Mouse (Mus musculus): Measurements from ENCODE around the gene Cnbp. TPM values are rescaled to one million over a fixed set of nuclear protein-coding genes. Genes with fewer than 3 reads are reported as not detected.
A peak's percentile ranks its signal among the peaks of the same experiment; 100 is the strongest.

Cnbp gene
- polyA plus RNA-seq, 1 experiment from 2014 or later = 1,063 TPM

DNA sequence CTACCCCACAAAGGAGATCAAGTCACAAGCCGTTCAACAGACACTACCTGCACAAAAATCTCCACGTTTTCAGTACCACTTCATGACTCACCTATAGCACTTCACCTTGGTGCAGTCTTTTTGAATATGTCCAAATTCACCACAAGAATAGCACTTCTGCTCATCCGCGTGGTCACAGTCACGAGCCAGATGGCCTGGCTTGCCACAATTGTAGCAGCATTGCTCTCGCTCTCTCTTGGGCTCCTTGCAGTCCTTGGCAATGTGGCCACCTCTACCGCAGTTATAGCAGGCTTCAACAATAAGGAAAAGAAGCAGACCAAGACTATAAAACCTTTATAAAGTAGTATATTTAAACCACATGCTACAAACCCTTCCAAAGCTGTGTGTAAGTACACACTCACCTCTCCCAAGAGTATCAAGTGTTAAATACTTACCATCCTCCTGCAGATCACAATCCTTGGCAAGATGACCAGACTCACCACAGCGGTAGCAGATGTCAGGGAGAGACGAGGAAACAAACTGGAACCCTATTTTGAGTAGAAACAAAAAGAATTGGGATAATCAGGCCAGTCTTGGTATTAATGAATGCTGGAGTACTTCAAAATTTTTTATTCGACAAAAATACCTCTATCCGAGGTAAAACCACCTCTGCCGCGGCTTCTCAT, 5.7 kb downstream of the Cnbp start:
- H3K9me3 ChIP-seq (ENCODE audit: control insufficient read depth, low read length) = 0 out of 2 replicates have a peak, but pooled peaks cover 3% of the 10 kb centered on the region
- peaks cover 21% of the 10 kb centered on the region for H3K4me1 ChIP-seq (ENCODE audit: control insufficient read depth, insufficient read depth, low read length)
- H3K4me2 ChIP-seq (ENCODE audit: low read depth, low read length) = no peak overlapping the region
- WGBS = 88% methylated on average over 13 of the region's 13 CpGs
- H3K36me3 ChIP-seq (ENCODE audit: control insufficient read depth, insufficient read depth, low read length) = peaks cover 60% of the 10 kb centered on the region
- no peak for ATAC-seq (ENCODE audit: low read depth)
- no peaks in the 10 kb centered on the region for H3K27me3 ChIP-seq (replicated peaks; ENCODE audit: control insufficient read depth, insufficient read depth, low read length)
- H3K4me3 ChIP-seq (ENCODE audit: low read depth, low read length) = no peak overlapping the region
- no peak overlapping the region for H3K9ac ChIP-seq (ENCODE audit: low read depth, low read length)
- no peak overlapping the region for H3K27ac ChIP-seq (replicated peaks; ENCODE audit: low read depth, low read length)
- no peak for DNase-seq (ENCODE audit: low spot score)

DNA sequence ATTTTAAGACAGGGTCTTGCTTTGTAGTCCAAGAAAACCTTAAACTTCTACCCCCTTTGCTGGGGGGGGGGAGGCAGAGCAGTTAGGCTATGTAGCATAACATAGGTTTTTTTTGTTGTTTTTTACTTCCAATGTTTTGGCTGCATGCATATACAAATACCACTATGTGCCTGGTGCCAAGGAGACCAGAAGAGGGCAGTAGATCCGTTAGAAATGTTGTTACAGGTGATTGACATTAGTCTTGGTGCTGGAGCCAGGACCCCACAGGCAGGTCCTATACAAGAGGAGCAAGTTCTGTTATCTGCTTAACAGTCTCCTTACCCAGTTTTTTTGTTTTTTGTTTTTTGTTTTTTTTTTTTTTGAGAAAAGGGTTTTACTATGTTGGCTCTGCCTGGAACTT, 8.7 kb downstream of the Cnbp start:
- 12% methylated on average over 1 of the region's 1 CpGs for WGBS
- DNase-seq (ENCODE audit: low spot score) = peak; percentile 33

DNA sequence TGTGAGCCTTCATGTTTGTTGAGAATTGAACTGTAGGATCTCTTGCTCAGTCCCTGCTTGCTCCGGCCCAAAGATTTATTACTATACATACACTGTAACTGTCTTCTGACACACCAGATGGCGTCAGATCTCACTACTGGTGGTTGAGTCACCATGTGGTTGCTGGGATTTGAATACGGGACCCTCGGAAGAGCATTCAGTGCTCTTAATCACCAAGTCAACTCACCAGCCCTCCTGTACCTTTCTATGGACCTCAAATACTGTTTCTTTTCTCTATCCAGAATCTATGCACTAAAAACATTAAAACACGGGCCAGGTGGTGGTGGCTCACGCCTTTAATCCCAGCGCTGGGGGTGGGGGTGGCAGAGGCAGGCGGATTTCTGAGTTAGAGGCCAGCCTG, 9.3 kb downstream of the Cnbp start:
- Histone ChIP-seq H3K36me3 (ENCODE audit: control insufficient read depth, insufficient read depth, low read length) (peaks cover 45% of the 10 kb centered on the region), H3K4me2 (ENCODE audit: low read depth, low read length) (no peak overlapping the region), H3K27ac (replicated peaks; ENCODE audit: low read depth, low read length) (no peak overlapping the region), H3K4me1 (ENCODE audit: control insufficient read depth, insufficient read depth, low read length) (peaks cover 3% of the 10 kb centered on the region; the same call in 1 of the 2 replicates), H3K27me3 (replicated peaks; ENCODE audit: control insufficient read depth, insufficient read depth, low read length) (no peaks in the 10 kb centered on the region), H3K9ac (ENCODE audit: low read depth, low read length) (no peak overlapping the region), H3K4me3 (ENCODE audit: low read depth, low read length) (no peak overlapping the region), H3K9me3 (ENCODE audit: control insufficient read depth, low read length) (0 out of 2 replicates have a peak, but pooled peaks cover 3% of the 10 kb centered on the region)
- DNase-seq (ENCODE audit: low spot score) (no peak), ATAC-seq (ENCODE audit: low read depth) (no peak)
- WGBS = 76% methylated on average over 8 of the region's 8 CpGs

More for the DNA sequence above, 8.7 kb downstream of the Cnbp start:
- ATAC-seq (ENCODE audit: low read depth) = no peak
- H3K4me3 ChIP-seq (ENCODE audit: low read depth, low read length) = no peak overlapping the region
- H3K9ac ChIP-seq (ENCODE audit: low read depth, low read length) = no peak overlapping the region
- H3K4me1 ChIP-seq (ENCODE audit: control insufficient read depth, insufficient read depth, low read length) = peaks cover 9% of the 10 kb centered on the region
- peaks cover 45% of the 10 kb centered on the region for H3K36me3 ChIP-seq (ENCODE audit: control insufficient read depth, insufficient read depth, low read length)
- no peak overlapping the region for H3K4me2 ChIP-seq (ENCODE audit: low read depth, low read length)
- H3K9me3 ChIP-seq (ENCODE audit: control insufficient read depth, low read length) = 0 out of 2 replicates have a peak, but pooled peaks cover 3% of the 10 kb centered on the region
- no peaks in the 10 kb centered on the region for H3K27me3 ChIP-seq (replicated peaks; ENCODE audit: control insufficient read depth, insufficient read depth, low read length)
- H3K27ac ChIP-seq (replicated peaks; ENCODE audit: low read depth, low read length) = no peak overlapping the region

DNA sequence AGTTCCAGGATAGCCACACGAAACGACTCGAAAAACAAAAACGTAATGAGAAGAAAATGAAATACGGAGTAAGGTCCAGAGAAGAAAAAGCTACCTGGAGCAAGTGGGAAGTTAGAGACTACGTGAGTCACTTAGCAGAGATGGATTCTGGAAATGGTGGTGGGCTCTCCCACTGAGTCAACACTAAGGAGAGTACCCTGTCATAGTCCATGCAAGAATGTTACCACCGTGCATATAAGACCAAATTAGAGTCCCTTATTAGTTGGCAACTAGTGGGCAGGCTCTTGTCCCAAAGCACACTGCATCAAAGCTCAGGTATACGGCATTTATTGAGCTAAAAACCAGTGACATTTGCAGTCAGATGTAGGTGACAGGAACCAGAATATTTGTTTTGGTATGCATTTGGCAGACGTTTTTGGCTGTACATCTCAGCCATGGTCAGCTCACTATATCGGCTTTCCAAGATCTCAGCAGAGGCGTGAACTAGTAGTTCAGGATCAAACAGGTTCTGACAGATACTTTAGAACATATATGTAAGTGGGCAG, 11.0 kb downstream of the Cnbp start:
- no peak for DNase-seq (ENCODE audit: low spot score)
- no peaks in the 10 kb centered on the region for H3K27me3 ChIP-seq (replicated peaks; ENCODE audit: control insufficient read depth, insufficient read depth, low read length)
- no peak for ATAC-seq (ENCODE audit: low read depth)
- H3K27ac ChIP-seq (replicated peaks; ENCODE audit: low read depth, low read length) = peak overlapping the region; percentile 97; the same call in 1 of the 2 replicates
- H3K4me2 ChIP-seq (ENCODE audit: low read depth, low read length) = no peak overlapping the region
- 61% methylated on average over 11 of the region's 11 CpGs for WGBS
- no peak overlapping the region for H3K4me3 ChIP-seq (ENCODE audit: low read depth, low read length)
- H3K4me1 ChIP-seq (ENCODE audit: control insufficient read depth, insufficient read depth, low read length) = peaks cover 3% of the 10 kb centered on the region; the same call in 1 of the 2 replicates
- peaks cover 35% of the 10 kb centered on the region for H3K36me3 ChIP-seq (ENCODE audit: control insufficient read depth, insufficient read depth, low read length)
- H3K9ac ChIP-seq (ENCODE audit: low read depth, low read length) = no peak overlapping the region
- H3K9me3 ChIP-seq (ENCODE audit: control insufficient read depth, low read length) = 0 out of 2 replicates have a peak, but pooled peaks cover 3% of the 10 kb centered on the region

DNA sequence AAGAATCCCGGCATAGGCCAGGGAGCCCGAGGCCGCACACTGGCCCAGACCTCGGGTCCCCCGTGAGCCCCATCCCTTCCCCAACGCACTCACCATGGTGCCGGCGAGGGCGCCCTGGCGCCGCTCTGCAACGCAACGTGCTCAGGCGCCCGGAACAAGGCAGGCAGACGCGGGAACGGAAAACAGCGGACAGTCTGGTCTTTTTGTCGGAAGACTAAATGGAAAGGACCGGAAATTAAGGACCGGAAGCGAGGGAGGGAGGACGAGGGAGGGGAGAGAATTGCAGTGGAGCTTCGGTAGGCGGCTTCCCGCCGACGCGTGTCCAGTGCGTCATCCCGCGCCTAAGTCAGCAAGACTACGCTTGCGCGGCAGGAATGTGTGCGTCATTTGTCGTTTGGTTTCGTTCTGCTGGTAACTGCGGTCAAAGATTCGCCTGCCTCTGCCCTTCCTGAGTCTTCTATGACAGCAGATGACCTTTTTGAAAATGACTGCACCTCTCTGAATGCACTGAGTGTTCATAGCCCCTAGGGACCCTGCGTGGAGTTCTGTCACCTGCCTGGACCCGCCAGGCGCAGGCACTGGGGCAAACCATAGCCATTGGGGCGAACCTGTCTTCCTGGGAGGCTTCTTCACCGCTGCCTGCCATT, 12.2 kb downstream of the Cnbp start, which contains the start of gene Isy1:
Gene Isy1, minus strand, starts transcription at position 248 of the 647 bp plus-strand sequence.
- no peaks in the 10 kb centered on the region for H3K27me3 ChIP-seq (replicated peaks; ENCODE audit: control insufficient read depth, insufficient read depth, low read length)
- H3K27ac ChIP-seq (replicated peaks; ENCODE audit: low read depth, low read length) = peak within 1 kb of the TSS; percentile 97
- peaks cover 33% of the 10 kb centered on the region for H3K36me3 ChIP-seq (ENCODE audit: control insufficient read depth, insufficient read depth, low read length)
- H3K4me1 ChIP-seq (ENCODE audit: control insufficient read depth, insufficient read depth, low read length) = peaks cover 3% of the 10 kb centered on the region; the same call in 1 of the 2 replicates
- H3K9me3 ChIP-seq (ENCODE audit: control insufficient read depth, low read length) = 0 out of 2 replicates have a peak, but pooled peaks cover 3% of the 10 kb centered on the region
- ATAC-seq (ENCODE audit: low read depth) (peak; percentile 98), DNase-seq (ENCODE audit: low spot score) (peak; percentile 99)
- peak within 1 kb of the TSS; percentile 76 for H3K4me3 ChIP-seq (ENCODE audit: low read depth, low read length)
- peak within 1 kb of the TSS; percentile 90 for H3K4me2 ChIP-seq (ENCODE audit: low read depth, low read length)
- WGBS = under 1% methylated on average over 45 of the region's 46 CpGs
- H3K9ac ChIP-seq (ENCODE audit: low read depth, low read length) = peak within 1 kb of the TSS; percentile 89

DNA sequence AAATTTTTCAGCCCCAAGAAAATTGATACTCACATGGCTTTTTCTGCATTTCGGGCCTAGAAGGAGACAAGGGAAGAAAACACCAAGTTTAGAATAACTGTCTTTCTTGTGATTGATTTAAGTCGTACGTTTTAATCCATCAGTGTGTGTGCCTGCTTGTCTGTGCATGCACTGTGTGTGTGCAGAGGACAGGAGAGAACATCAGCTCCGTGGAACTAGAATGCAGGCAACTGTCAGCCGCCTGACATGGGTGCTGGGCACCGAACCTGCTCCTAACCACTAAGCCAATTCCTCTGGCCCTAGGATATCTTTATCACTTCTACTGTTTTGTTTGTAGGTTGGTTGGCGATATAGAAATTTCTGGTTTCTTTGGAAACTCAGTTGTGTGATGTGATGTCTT, 15.2 kb downstream of the Cnbp start, which contains the start of gene Gm45140:
Gene Gm45140, minus strand, starts transcription at position 101 of the 400 bp plus-strand sequence.
- Histone ChIP-seq H3K27ac (replicated peaks; ENCODE audit: low read depth, low read length) (no peak within 1 kb of the TSS), H3K36me3 (ENCODE audit: control insufficient read depth, insufficient read depth, low read length) (peaks cover 36% of the 10 kb centered on the region), H3K27me3 (replicated peaks; ENCODE audit: control insufficient read depth, insufficient read depth, low read length) (no peaks in the 10 kb centered on the region), H3K9me3 (ENCODE audit: control insufficient read depth, low read length) (no peaks in the 10 kb centered on the region), H3K4me1 (ENCODE audit: control insufficient read depth, insufficient read depth, low read length) (peaks cover 3% of the 10 kb centered on the region; the same call in 1 of the 2 replicates), H3K4me2 (ENCODE audit: low read depth, low read length) (no peak within 1 kb of the TSS), H3K4me3 (ENCODE audit: low read depth, low read length) (no peak within 1 kb of the TSS), H3K9ac (ENCODE audit: low read depth, low read length) (no peak within 1 kb of the TSS)
- DNase-seq (ENCODE audit: low spot score) (no peak), ATAC-seq (ENCODE audit: low read depth) (no peak)
- 89% methylated on average over 7 of the region's 7 CpGs for WGBS

DNA sequence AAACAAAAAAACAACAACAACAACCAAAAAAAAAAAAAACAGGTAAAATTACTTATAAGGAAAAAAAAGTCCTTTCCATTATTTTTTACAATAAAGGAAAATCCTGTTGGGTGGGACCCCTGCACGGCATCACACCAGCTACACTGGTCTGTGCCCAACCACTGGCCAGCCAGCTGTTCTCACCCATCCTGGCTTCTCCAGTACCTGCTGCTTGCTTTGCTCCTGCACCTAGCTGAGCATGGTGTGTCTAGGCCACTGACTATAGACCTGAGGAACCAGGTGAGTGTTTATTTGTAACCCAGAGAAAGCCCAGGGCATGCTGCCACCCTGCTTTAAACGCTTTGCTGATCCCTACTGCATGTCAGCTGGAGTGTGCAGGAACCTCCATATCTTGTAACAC, 30.5 kb downstream of the Cnbp start:
- ATAC-seq (ENCODE audit: low read depth) (no peak), DNase-seq (ENCODE audit: low spot score) (no peak)
- H3K9ac ChIP-seq (ENCODE audit: low read depth, low read length) = no peak overlapping the region
- WGBS = 95% methylated on average over 2 of the region's 2 CpGs
- H3K4me2 ChIP-seq (ENCODE audit: low read depth, low read length) = no peak overlapping the region
- H3K27me3 ChIP-seq (replicated peaks; ENCODE audit: control insufficient read depth, insufficient read depth, low read length) = no peaks in the 10 kb centered on the region
- H3K36me3 ChIP-seq (ENCODE audit: control insufficient read depth, insufficient read depth, low read length) = peaks cover 85% of the 10 kb centered on the region
- H3K4me1 ChIP-seq (ENCODE audit: control insufficient read depth, insufficient read depth, low read length) = no peaks in the 10 kb centered on the region
- H3K9me3 ChIP-seq (ENCODE audit: control insufficient read depth, low read length) = no peaks in the 10 kb centered on the region
- H3K4me3 ChIP-seq (ENCODE audit: low read depth, low read length) = no peak overlapping the region
- H3K27ac ChIP-seq (replicated peaks; ENCODE audit: low read depth, low read length) = no peak overlapping the region

DNA sequence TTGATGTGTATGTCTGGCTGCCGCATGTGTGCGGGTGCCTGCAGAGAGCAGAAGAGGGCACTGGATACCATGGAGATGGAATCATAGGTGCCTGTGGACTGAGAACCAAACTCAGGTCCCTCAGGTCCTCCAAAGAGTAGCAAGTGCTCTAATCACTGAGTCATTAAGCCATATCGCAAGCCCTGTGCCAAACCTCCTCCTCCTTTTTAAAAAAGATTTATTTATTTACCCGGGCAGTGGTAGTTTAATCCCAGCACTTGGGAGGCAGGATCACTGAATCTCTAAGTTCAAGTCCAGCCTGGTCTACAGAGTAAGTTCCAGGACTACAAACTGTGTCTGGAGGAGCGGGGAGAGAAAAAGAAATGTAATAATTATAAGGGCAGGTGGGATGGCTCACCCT, 36.4 kb downstream of the Cnbp start:
- H3K36me3 ChIP-seq (ENCODE audit: control insufficient read depth, insufficient read depth, low read length) = peaks cover 44% of the 10 kb centered on the region
- WGBS = 91% methylated on average over 5 of the region's 5 CpGs
- no peak overlapping the region for H3K4me2 ChIP-seq (ENCODE audit: low read depth, low read length)
- peaks cover 15% of the 10 kb centered on the region for H3K4me1 ChIP-seq (ENCODE audit: control insufficient read depth, insufficient read depth, low read length)
- no peak overlapping the region for H3K27ac ChIP-seq (replicated peaks; ENCODE audit: low read depth, low read length)
- no peaks in the 10 kb centered on the region for H3K27me3 ChIP-seq (replicated peaks; ENCODE audit: control insufficient read depth, insufficient read depth, low read length)
- no peak overlapping the region for H3K9ac ChIP-seq (ENCODE audit: low read depth, low read length)
- DNase-seq (ENCODE audit: low spot score) (no peak), ATAC-seq (ENCODE audit: low read depth) (no peak)
- H3K9me3 ChIP-seq (ENCODE audit: control insufficient read depth, low read length) = no peaks in the 10 kb centered on the region
- no peak overlapping the region for H3K4me3 ChIP-seq (ENCODE audit: low read depth, low read length)
